Mouse (Mus musculus): Measurements from ENCODE around the gene Tmprss11a. TPM values are rescaled to one million over a fixed set of nuclear protein-coding genes. Genes with fewer than 3 reads are reported as not detected.

Gene Tmprss11a
- polyA plus RNA-seq, 1 experiment from 2014 or later = not detected

Other genes starting within 250 kb of the Tmprss11a start
- not detected in 2 replicates for gene Tmprss11c, start 179.7 kb downstream of the Tmprss11a start, polyA plus RNA-seq (2015; fragmentation: Nextera tagmentation; extraction: Ambion mirVana)
- 0.08 and 0.10 TPM in 2 replicates for gene Tmprss11d, start 95.6 kb downstream of the Tmprss11a start, polyA plus RNA-seq (2015; fragmentation: Nextera tagmentation; extraction: Ambion mirVana)
- not detected in 2 replicates for gene Tmprss11g, start 49.6 kb upstream of the Tmprss11a start, polyA plus RNA-seq (2015; fragmentation: Nextera tagmentation; extraction: Ambion mirVana)
- not detected in 2 replicates for gene Tmprss11f, start 163.4 kb upstream of the Tmprss11a start, polyA plus RNA-seq (2015; fragmentation: Nextera tagmentation; extraction: Ambion mirVana)
- not detected in 2 replicates for gene Tmprss11b, start 207.4 kb upstream of the Tmprss11a start, polyA plus RNA-seq (2015; fragmentation: Nextera tagmentation; extraction: Ambion mirVana)